ENCODE assay signal across 8 mouse cellular contexts in the genomic region with DNA sequence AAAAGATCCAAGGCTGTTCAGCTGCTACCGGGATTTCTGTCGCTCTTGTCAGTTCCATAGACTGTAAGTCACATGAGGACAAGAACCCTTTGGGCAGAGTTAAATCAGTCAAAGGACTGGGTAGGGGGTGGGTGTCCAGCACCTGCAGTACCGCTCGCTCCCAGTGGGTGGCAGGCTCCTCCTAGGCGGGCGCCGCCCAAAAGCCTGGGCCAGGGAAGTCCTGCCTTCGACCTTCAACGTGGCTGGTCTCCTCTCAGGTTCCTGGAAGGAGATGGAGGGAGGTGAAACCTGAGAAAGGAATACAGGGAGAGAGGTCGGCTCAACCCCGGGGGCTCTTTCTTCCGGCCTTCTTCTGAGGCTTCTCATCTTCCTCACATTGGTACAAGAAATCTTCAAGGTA. TPM values are rescaled to one million over a fixed set of nuclear protein-coding genes. Genes with fewer than 3 reads are reported as not detected.
A peak's percentile ranks its signal among the peaks of the same experiment; 100 is the strongest.
DNase-seq lines count a peak whose midpoint lies in the region; ATAC-seq lines count a peak whose summit lies in the region.

No protein-coding gene starts in this region.

- H3K4me1 ChIP-seq in intestine, embryonic 16.5 days (ENCODE audit: control insufficient read depth, insufficient read depth, low read length): no peaks in the 10 kb centered on the region
- H3K4me1 ChIP-seq in midbrain, embryonic 14.5 days (ENCODE audit: control insufficient read depth, insufficient read depth, low read length): no peaks in the 10 kb centered on the region

- H3K4me3 ChIP-seq in intestine, embryonic 16.5 days (ENCODE audit: low read length): no peak overlapping the region
- H3K4me3 ChIP-seq in midbrain, embryonic 14.5 days (replicated peaks; ENCODE audit: low read depth, low read length): no peak overlapping the region

- no peak overlapping the region for H3K9ac ChIP-seq in intestine, embryonic 16.5 days (ENCODE audit: low read depth, low read length)
- no peak overlapping the region for H3K9ac ChIP-seq in midbrain, embryonic 14.5 days (replicated peaks; ENCODE audit: low read length)

- no peaks in the 10 kb centered on the region for H3K9me3 ChIP-seq in intestine, embryonic 16.5 days (ENCODE audit: control insufficient read depth, low read length)
- no peaks in the 10 kb centered on the region for H3K9me3 ChIP-seq in midbrain, embryonic 14.5 days (ENCODE audit: control insufficient read depth, low read length)

- H3K27ac ChIP-seq in intestine, embryonic 16.5 days (ENCODE audit: low read length): no peak overlapping the region
- no peak overlapping the region for H3K27ac ChIP-seq in midbrain, embryonic 14.5 days (replicated peaks; ENCODE audit: low read depth, low read length)

- 6% methylated on average over 12 of the region's 12 CpGs for WGBS in intestine, embryonic 16.5 days
- WGBS in midbrain, embryonic 14.5 days: 5% methylated on average over 12 of the region's 12 CpGs

- peak; percentile 79; the same call in 1 of the 2 replicates for ATAC-seq in intestine, embryonic 16.5 days
- ATAC-seq in midbrain, embryonic 14.5 days (ENCODE audit: low FRiP score, low TSS enrichment): no peak

- no peak overlapping the region for H3K4me2 ChIP-seq in intestine, embryonic 16.5 days (ENCODE audit: low read depth, low read length)
- no peak overlapping the region for H3K4me2 ChIP-seq in midbrain, embryonic 14.5 days (ENCODE audit: low read length)

- H3K36me3 ChIP-seq in intestine, embryonic 16.5 days (ENCODE audit: control insufficient read depth, insufficient read depth, low read length): no peaks in the 10 kb centered on the region
- no peaks in the 10 kb centered on the region for H3K36me3 ChIP-seq in midbrain, embryonic 14.5 days (ENCODE audit: control insufficient read depth, insufficient read depth, low read length)

- H3K27me3 ChIP-seq in intestine, embryonic 16.5 days (replicated peaks; ENCODE audit: control insufficient read depth, insufficient read depth, low read length): no peaks in the 10 kb centered on the region
- no peaks in the 10 kb centered on the region for H3K27me3 ChIP-seq in midbrain, embryonic 14.5 days (ENCODE audit: control insufficient read depth, insufficient read depth, low read length)

- DNase-seq in layer of hippocampus, adult 11-12 months (ENCODE audit: low spot score): peak; percentile 81
- no peak for DNase-seq in layer of hippocampus, adult 9-10 months (ENCODE audit: low spot score)
- DNase-seq in embryo, embryonic 11 days: peak; percentile 91
- DNase-seq in gastrocnemius, postnatal 25 days: peak; percentile 78
- peak; percentile 90 for DNase-seq in left cerebral cortex, postnatal 4 days
- peak; percentile 86 for DNase-seq in midbrain, embryonic 14.5 days
- peak; percentile 85 to 90 for DNase-seq in spleen, postnatal 10 days (ENCODE audit: low spot score in 2 of 2)

- intact Hi-C loops in left cerebral cortex, postnatal 4 days (cut with DNase I): loop anchor here (5.0 kb wide), 1 partner anchor 73 kb away; no protein-coding TSS in a partner anchor

RNA-seq across cellular contexts. Expression of a gene that starts 10.1 kb away (rescaled TPM):
- 10 to 100 TPM; 60.7 to 80.9 TPM for total RNA-seq in gastrocnemius, postnatal 25 days (2021)
- polyA plus RNA-seq in intestine, embryonic 16.5 days (2015; fragmentation: Nextera tagmentation; extraction: Ambion mirVana): 1,462 and 1,500 TPM in 2 replicates
- 100 to 1,000 TPM; 489 to 518 TPM for total RNA-seq in left cerebral cortex, postnatal 4 days (2021)
- 938 and 1,310 TPM in 2 replicates for polyA plus RNA-seq in midbrain, embryonic 14.5 days (2014; fragmentation: Nextera tagmentation; extraction: Ambion mirVana)

RNA-seq across cellular contexts. Expression of a gene that starts 17.8 kb away (rescaled TPM):
- total RNA-seq in gastrocnemius, postnatal 25 days (2021): 10 to 100 TPM; 17.5 to 18.4 TPM
- polyA plus RNA-seq in intestine, embryonic 16.5 days (2015; fragmentation: Nextera tagmentation; extraction: Ambion mirVana): 62.0 and 67.4 TPM in 2 replicates
- total RNA-seq in left cerebral cortex, postnatal 4 days (2021): 10 to 100 TPM; 30.3 to 30.5 TPM
- 48.4 and 50.1 TPM in 2 replicates for polyA plus RNA-seq in midbrain, embryonic 14.5 days (2014; fragmentation: Nextera tagmentation; extraction: Ambion mirVana)

RNA-seq across cellular contexts. Expression of a gene that starts 17.9 kb away (rescaled TPM):
- total RNA-seq in gastrocnemius, postnatal 25 days (2021): 10 to 100 TPM; 20.5 to 22.1 TPM
- 23.4 and 23.9 TPM in 2 replicates for polyA plus RNA-seq in intestine, embryonic 16.5 days (2015; fragmentation: Nextera tagmentation; extraction: Ambion mirVana)
- 10 to 100 TPM; 29.6 to 29.7 TPM for total RNA-seq in left cerebral cortex, postnatal 4 days (2021)
- polyA plus RNA-seq in midbrain, embryonic 14.5 days (2014; fragmentation: Nextera tagmentation; extraction: Ambion mirVana): 38.2 and 43.4 TPM in 2 replicates

RNA-seq across cellular contexts. Expression of a gene that starts 31.9 kb away (rescaled TPM):
- 10 to 100 TPM; 10.7 to 12.9 TPM for total RNA-seq in gastrocnemius, postnatal 25 days (2021)
- 67.9 and 121 TPM in 2 replicates for polyA plus RNA-seq in intestine, embryonic 16.5 days (2015; fragmentation: Nextera tagmentation; extraction: Ambion mirVana)
- 10 to 100 TPM; 58.7 to 59.4 TPM for total RNA-seq in left cerebral cortex, postnatal 4 days (2021)
- 132 and 150 TPM in 2 replicates for polyA plus RNA-seq in midbrain, embryonic 14.5 days (2014; fragmentation: Nextera tagmentation; extraction: Ambion mirVana)

RNA-seq across cellular contexts. Expression of a gene that starts 58.1 kb away (rescaled TPM):
- total RNA-seq in gastrocnemius, postnatal 25 days (2021): 100 to 1,000 TPM; 100 to 102 TPM
- 1,024 and 1,116 TPM in 2 replicates for polyA plus RNA-seq in intestine, embryonic 16.5 days (2015; fragmentation: Nextera tagmentation; extraction: Ambion mirVana)
- 100 to 1,000 TPM; 678 to 766 TPM for total RNA-seq in left cerebral cortex, postnatal 4 days (2021)
- 1,201 and 1,312 TPM in 2 replicates for polyA plus RNA-seq in midbrain, embryonic 14.5 days (2014; fragmentation: Nextera tagmentation; extraction: Ambion mirVana)

Comparison
In these comparisons a context has a peak if more than half of its experiments do, and no peak if none do; other contexts are left out.
1. RNA of a gene that starts 10.1 kb away (total RNA-seq): 489 to 518 TPM in left cerebral cortex, postnatal 4 days; 60.7 to 80.9 TPM in gastrocnemius, postnatal 25 days; every median in the first group is over 4 times any median in the second.